Mouse (Mus musculus) kidney, adult 11 months (tissue): ENCODE results near the gene Trim32.

Experiments used
- DNase-seq: peaks from one replicate; pipeline ENCODE4 v3.0.0; 2022

The Trim32 gene

DNA sequence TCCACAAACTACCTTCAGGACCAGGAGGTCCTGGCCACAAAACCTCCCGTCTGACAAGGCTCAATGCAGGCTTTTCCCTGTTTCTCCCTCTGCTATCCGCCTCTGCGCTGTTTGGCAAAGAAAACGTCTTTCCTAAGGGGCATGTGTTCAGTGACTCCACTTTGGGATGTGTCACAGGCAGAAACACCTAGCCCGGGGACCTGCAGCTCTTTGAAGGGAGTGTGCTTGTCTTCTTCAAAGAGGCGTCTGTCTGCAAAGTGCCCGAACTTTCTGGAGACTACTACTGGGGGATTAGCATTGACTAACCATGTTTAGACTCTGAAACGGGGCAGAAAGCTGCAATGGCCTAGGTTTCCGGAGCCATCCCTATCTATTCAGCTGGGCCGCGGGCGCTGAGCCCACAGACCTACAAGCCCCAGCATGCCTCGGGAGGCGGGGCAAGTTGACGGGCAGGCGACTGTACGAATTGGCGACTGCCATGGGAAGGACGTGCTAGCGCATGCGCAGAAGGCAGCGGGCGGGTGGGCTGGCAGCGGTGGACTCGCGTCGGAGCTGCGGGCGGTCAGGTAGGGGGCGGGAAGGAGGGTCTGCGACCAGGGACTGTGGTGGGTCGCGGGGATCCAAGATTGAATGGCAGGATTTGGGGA is at the start of gene Trim32:
Gene Trim32 (plus strand): TSS at position 483 of the 647 bp plus-strand sequence.
- peak; percentile 97 for DNase-seq

DNA sequence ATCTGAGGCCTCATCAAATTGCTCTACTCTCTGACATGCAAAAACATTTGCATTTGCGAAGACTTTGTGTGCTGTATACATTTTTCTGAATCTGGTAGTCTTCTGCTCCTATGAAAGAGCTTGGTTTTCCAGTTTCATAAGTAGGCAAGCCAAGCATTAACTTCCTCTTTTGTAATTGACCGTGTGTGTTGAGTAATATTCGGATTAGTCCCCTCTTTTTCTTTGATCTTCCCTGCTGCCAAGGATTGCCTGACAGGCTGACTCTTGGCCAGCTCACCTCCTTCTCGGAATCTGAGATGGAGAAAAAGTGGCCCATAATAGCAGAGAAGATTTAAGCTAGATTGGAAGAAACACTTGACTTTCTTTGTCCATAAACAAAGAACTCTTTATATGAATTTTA is 39.3 kb upstream of the Trim32 start:
- DNase-seq: no peak

DNA sequence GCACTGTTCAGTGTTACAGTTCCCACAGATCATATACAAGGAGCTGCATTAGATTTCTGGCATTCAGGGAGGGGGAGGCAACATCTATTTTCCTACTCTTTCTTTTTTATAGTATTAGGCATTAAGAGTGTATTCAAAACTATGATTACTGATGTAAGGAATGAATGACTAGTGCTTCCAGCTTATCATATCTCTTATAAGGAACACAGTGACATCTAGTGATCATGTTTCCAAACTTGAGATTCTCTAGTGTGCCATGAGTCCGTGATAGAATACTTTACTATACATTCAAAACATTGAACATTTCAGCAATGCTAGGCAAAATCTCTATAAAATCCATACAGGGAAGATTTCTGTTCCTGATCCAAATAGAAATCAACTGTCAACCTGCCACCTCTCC is 24.5 kb upstream of the Trim32 start:
- DNase-seq: no peak

DNA sequence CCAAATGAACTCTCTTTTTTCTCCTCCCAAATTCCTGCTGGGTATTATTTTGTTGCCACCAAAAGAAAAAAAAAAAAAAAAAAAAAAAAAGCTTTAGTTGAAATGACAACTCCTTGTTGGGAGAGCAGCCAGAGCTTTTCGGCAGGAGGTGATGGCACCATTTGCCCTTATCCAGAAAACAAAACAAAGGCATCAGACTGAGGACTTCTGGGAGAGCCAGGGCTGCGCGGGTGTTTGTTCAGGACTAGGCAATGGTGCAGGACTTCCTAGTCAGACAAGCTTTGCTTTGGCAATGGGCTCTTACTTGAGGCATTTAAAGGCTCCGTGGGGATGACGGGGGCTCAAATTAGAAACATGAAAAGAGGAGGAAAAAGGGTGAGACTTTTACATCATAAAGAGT is 17.8 kb upstream of the Trim32 start:
- DNase-seq: no peak

DNA sequence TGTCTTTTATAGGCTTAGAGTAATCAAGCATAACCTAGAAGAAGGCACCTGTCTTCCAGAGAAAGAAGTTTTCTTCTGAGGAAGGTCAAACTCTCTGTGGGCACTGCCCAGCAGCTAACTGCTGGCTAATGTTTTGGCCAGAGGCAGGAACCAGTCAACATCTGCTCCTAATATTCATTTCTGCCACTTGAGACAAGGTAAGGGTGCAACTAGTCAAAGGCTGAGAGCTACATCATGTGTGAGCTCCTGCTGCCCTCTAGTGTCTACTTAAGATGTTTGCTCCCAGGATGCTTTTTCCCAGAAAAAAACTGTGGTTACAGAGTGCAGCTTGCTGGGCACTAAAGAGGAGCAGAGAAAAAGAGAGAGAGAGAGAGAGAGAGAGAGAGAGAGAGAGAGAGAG is 15.0 kb upstream of the Trim32 start:
- DNase-seq: no peak

DNA sequence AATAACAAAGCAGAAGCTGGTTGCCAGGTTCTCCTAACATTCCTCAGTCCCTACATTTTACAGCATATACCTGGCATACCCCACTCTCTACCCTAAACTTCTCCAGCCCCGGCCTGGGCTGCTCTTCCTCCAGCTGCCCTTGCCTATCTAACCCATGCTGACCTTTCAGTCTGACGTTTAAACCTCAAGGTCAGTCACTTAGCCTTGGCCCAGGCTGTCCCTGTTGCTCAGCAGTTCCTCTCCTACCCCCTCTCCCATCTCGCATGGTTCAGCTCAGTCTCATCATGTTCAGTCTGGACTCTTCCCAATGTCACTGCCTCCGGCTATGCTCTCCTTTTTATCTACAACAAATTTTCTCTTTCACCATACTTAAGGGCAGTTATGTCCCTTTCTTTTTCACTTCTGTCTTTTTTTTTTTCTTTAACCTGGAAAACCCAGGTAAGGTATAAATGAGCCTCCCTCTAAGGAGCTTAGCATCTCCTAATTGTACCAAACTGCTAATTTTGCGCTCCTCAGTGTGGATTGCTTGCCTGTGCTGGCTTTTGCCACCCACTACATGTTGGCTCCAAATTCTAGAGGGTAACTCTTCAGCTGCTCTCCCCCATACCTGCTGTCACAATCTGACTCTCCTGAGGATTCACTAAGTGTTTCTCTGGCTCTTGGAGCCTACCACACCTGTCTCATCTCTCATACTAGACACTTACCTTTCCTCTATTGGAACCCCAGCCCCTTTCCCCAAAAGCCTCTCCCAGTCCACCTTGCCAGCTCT is 10.0 kb upstream of the Trim32 start:
- no peak for DNase-seq

DNA sequence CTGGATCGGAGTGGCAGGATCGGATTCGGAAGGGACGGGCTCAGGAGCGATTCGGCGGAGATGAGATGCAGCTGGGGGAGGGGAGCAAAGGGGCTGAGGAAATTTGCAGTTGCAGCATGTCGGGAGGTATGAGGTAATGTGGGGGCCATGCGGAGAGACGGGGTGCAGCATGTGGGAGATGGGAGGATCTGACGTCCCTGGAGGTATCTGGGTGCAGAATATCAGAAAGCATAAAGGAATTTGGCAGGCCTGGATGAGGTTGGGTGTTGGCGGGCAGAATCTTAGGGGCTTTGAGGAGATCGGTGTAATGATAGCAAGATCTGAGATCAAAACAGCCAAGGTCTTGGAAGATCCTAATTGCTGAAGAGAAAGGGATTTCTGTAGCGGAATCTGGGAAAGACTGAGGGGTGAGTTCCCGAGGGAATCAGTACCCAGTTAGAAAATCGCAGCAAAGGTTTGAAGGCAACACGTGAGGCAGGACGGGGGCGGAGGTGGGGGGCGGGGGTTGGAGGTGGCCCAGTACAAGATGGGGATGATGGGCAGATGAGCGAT is 441 bp downstream of the Trim32 start:
- no peak for DNase-seq

DNA sequence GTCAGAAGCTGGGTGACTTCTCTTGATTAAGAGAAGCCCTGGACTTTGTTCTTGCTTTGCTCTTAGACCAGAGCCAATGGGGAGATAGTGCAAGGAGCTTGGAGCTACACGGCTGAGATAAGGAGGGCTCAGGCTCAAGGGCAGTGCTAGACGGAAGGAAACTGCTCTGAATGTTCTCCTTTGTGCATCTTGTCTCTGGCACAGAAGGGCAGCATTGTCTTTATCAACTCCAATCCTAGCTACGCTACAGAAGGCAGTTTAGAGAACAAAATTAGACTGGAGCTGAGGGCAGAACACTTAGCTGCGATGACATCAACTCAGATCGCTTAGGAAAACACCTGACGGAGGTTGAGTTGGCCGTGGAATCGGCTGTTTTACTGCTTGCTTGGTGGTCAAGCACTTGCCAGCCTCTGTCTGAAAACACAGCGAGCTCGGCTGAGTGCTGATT is 2.4 kb downstream of the Trim32 start:
- DNase-seq: no peak

DNA sequence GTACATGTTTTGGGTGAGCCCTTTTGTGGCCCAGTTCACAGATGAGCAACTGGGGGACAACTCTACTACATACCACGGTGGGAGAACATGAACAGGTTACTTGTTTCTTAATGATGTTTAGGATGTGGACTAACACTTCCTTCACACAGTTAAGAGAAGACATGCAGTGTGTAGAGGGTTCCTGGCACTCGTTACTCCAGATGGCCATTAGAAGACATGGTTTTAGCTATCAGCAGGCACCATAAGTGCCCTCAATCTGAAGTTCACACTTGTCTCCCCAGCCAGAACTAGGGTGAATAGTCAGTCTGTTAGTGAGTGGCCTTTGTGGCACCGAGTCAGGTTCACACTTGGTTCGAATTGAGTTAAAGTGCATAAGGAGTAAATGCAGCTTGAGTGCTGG is 3.3 kb downstream of the Trim32 start:
- DNase-seq: no peak

DNA sequence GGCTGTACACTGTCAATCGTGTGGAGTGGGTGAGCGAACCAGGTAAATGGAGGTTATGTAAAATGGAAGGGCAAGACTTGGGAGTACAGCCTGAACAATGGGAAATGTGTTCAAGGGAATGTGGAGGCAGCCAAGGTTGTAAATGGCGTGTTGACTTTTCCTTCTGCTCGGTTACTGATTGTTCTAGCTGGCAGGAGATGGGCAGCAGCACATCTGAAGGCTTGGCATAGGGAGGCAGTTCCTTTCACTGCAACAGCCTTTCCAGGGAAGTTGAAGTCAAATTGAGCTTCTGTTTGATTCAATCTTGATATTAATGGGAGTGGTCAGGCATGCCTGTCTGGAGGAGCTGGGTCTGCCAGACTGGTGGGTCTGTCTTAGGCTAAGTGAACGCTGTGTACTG is 5.5 kb downstream of the Trim32 start:
- no peak for DNase-seq

DNA sequence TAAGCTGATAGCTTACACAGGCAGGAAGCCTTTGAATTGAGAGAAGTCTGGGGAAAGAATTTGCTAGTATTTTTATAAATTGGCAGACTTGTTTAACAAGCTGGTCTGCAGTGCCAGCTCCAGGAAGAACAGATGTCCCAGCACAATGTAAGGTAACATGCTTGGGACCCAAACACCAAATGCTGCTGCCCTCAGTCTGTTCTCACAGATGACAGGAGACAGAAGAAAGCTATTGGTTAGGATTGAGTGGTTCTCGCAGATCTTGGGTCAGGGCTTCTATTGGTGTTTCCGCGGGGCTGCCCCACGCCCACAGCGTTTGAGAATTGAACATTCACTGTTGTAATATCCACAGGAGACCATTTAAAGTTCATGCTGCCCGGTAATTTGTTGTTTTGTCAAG is 6.1 kb downstream of the Trim32 start:
- DNase-seq: no peak

DNA sequence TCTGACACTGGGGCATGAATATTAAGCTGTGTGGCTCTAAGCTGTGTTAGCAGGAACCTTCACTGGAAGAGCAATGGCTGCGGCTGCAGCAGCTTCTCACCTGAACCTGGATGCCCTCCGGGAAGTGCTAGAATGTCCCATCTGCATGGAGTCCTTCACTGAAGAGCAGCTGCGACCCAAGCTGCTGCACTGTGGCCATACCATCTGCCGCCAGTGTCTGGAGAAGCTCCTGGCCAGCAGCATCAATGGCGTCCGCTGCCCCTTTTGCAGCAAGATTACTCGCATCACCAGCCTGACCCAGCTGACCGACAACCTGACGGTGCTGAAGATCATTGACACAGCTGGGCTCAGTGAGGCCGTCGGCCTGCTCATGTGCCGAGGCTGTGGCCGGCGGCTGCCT is 8.3 kb downstream of the Trim32 start:
- DNase-seq: no peak

DNA sequence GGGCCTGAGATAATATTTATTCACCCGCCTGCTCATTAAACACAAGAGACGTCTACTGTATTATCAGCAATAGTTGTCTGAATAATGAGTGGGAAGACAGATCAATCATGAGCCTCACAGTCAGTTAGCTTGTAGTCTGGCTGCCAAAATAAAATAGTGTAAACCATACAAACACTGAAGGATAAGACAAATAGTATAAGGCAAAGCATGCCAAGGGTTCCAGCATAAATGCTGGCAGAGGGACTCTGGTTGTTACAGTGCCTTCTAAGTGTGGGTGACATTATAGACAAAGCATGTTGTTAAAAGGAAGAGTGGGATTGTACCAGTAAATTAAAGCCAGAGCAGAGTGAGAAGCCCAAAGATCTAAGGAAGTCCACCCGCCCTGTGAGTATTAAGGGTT is 15.3 kb downstream of the Trim32 start:
- DNase-seq: no peak

DNA sequence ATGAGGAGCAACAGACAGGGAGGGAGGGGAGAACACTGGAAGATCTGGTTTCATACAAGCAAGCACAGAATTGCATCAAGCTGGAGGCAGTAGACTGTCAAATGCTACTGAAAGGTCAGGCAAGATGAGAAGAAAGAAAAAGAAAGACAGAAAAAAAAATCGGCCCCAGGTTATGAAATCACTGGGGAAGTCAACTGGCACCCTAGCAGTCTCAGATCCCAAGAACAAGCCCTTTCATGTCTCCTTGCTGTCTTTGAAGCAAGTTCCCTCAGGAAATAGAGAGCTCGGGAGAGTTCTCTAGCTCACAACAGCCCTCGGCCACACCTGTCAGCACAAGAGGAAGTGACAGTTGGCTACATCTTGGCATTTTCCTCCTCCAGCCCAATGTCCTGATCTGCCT is 33.4 kb downstream of the Trim32 start:
- no peak for DNase-seq

DNA sequence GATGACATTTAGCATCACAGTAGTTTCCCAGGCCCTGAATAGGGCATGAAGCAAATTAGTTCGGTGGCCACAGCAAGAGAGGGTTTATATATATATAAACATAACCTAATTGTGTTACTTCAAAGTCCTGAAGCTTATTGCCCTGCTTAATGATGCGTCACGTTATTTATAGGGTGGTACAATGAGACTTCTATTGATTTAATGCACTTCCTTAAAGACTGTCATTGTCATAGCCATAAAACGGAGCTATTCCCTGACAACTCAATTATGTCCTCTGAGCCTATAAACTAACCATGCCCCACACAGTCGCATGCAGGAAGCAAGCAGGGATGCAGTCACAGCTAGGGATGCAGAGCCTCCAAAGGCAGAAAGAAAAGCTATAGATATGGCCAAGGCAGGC is 37.8 kb downstream of the Trim32 start:
- no peak for DNase-seq

DNA sequence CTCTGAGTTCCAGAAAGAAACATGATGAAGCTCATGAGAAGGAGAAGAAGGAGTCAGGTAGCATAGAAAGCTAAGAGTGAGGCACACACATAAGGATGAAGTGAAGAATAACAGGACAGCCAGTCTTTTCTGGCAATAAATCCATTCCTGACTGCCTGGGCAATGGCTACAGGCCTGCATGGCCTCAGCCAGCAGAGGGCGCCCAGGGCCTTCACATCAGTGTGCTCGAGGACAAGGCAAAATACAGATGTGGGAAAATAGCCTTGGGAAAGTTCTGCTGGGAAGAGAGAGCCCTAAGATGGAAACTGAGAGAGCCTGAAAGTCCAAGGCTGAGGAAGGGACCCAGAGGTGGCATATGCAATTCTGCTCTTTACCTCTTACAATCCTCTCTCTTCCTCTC is 49.9 kb downstream of the Trim32 start:
- DNase-seq: peak; percentile 33

DNA sequence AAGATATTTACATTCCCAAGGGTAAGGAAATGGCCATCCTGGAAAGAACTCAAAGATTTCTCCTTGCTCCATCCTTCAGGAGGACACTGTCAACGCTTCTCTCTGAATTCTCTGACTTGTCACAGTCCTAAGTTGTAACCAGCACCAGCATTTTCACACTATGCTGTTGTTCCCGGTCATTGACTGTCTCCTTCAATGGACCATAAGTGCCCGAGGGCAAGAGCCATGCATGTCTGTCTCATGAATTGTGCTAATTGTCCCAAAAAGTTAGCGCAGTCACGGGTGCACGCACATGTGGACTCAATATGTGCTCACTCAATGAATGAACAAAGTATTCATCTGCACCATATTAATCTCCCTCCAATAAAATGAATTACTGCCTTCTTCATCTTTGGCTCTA is 58.4 kb downstream of the Trim32 start:
- DNase-seq: no peak
